9 mouse cellular contexts compared by ENCODE assay signal in the genomic region with DNA sequence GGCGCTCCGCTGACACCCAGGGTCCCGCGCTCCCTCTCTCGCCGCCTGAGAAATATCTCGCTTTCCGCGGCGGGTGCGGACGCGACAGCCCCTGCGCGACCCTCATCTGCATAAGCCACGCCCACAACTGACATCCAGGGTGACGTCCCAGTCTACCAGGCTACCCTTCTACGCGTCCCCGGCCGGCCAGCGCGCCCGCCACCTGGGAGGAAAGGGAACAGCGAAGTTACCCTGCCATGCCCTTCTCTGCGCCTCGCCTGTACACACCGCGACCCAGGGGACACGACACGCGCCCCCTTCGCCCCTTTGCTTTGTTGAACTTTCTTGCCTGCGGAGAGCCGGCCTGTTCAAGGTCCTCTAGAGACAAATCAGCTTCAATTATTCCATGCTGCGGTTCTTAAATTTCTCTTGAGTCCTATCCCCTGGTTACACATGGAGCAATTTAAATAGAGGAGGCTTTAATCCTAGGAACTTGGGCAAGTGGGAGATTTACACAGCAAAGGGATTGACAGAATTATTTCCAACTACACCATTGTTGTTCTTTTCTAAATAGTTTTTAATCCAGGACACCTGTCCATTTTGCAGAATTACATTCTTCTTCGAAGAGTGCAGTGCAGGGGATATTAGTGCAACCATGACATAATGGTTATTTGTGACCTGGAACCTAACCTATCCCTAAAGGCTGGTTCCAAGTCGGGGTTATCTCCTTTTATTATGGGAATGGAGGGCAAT. TPM values are rescaled to one million over a fixed set of nuclear protein-coding genes. Genes with fewer than 3 reads are reported as not detected.
A peak's percentile ranks its signal among the peaks of the same experiment; 100 is the strongest.
DNase-seq lines count a peak whose midpoint lies in the region; ATAC-seq and TF ChIP-seq lines count a peak whose summit lies in the region.
"Not testable (repeated sequence)": the region's sequence is repeated elsewhere in the genome, so short reads cannot be mapped to it uniquely, and the experiment has no call there.
"Had no signal": no experiment of that assay in that cellular context is flagged by ENCODE, and none has a peak within 500 bp of the region (broad histone marks: within the 10 kb centered on the region; RNA-seq: fewer than 3 reads in every experiment).

No protein-coding gene starts in this region.

- not testable (repeated sequence) for TF ChIP-seq CTCF in ES-Bruce4 (IDR thresholded peaks at IDR 0.05; ENCODE audit: low read depth, low read length); kidney, postnatal 0 days (IDR thresholded peaks at IDR 0.05; ENCODE audit: low read depth); liver, postnatal 0 days (IDR thresholded peaks at IDR 0.05; ENCODE audit: low read depth)

- peak overlapping the region; percentile 32; the same call in 1 of the 2 replicates for H3K4me2 ChIP-seq in embryonic facial prominence, embryonic 11.5 days (ENCODE audit: low read depth, low read length)
- peak overlapping the region; percentile 56 for H3K4me2 ChIP-seq in hindbrain, embryonic 12.5 days (replicated peaks)
- H3K4me2 ChIP-seq in kidney, postnatal 0 days (ENCODE audit: low read length), result peak overlapping the region; percentile 46
- peak overlapping the region; percentile 82 for H3K4me2 ChIP-seq in liver, postnatal 0 days (ENCODE audit: low read depth, low read length)
- H3K4me2 ChIP-seq in midbrain, embryonic 15.5 days, result peak overlapping the region; percentile 63

- not testable (repeated sequence) for TF ChIP-seq POLR2A in ES-Bruce4 (IDR thresholded peaks at IDR 0.05; ENCODE audit: insufficient read depth, low read length)

- H3K27me3 ChIP-seq in ES-Bruce4 (ENCODE audit: control insufficient read depth, insufficient read depth, low read length, poor library complexity, severe bottlenecking); embryonic facial prominence, embryonic 11.5 days (ENCODE audit: control insufficient read depth, insufficient read depth, low read length); kidney, postnatal 0 days (ENCODE audit: insufficient read depth, low read length); liver, postnatal 0 days (ENCODE audit: insufficient read depth, low read length); splenic B cell, adult 2 months (ENCODE audit: control insufficient read depth, insufficient read depth, low read length, poor library complexity, severe bottlenecking): not testable (repeated sequence)
- H3K27me3 ChIP-seq in hindbrain, embryonic 12.5 days, result peaks cover 22% of the 10 kb centered on the region
- peaks cover 15% of the 10 kb centered on the region; the same call in 1 of the 2 replicates for H3K27me3 ChIP-seq in midbrain, embryonic 15.5 days (replicated peaks)

- H3K36me3 ChIP-seq in ES-Bruce4 (ENCODE audit: control insufficient read depth, insufficient read depth, low read length, poor library complexity, severe bottlenecking); embryonic facial prominence, embryonic 11.5 days (replicated peaks; ENCODE audit: control insufficient read depth, insufficient read depth, low read depth, low read length); hindbrain, embryonic 12.5 days; kidney, postnatal 0 days (ENCODE audit: insufficient read depth, low read length); liver, postnatal 0 days (replicated peaks; ENCODE audit: insufficient read depth, low read length); midbrain, embryonic 15.5 days (replicated peaks); splenic B cell, adult 2 months (ENCODE audit: control insufficient read depth, insufficient read depth, low read length, poor library complexity, severe bottlenecking): not testable (repeated sequence)

- 16% methylated on average over 5 of the region's 38 CpGs for WGBS in embryonic facial prominence, embryonic 11.5 days
- WGBS in hindbrain, embryonic 12.5 days, result 12% methylated on average over 6 of the region's 38 CpGs
- 13% methylated on average over 5 of the region's 38 CpGs for WGBS in kidney, postnatal 0 days
- 16% methylated on average over 5 of the region's 38 CpGs for WGBS in liver, postnatal 0 days (ENCODE audit: insufficient replicate concordance)
- 7% methylated on average over 6 of the region's 38 CpGs for WGBS in midbrain, embryonic 15.5 days

- not testable (repeated sequence) for H3K4me3 ChIP-seq in ES-Bruce4 (ENCODE audit: low read depth, low read length); embryonic facial prominence, embryonic 11.5 days (ENCODE audit: low read depth, low read length); hindbrain, embryonic 12.5 days
- 0 out of 2 replicates have a peak overlapping the region, but pooled peaks have one; percentile 13 for H3K4me3 ChIP-seq in kidney, postnatal 0 days (replicated peaks; ENCODE audit: low read depth, low read length)
- H3K4me3 ChIP-seq in liver, postnatal 0 days (ENCODE audit: low read depth, low read length), result peak overlapping the region; percentile 54
- peak overlapping the region; percentile 37 for H3K4me3 ChIP-seq in midbrain, embryonic 15.5 days

- H3K27ac ChIP-seq in ES-Bruce4 (ENCODE audit: insufficient read depth, low read length); embryonic facial prominence, embryonic 11.5 days (replicated peaks; ENCODE audit: low read depth, low read length); hindbrain, embryonic 12.5 days; kidney, postnatal 0 days: not testable (repeated sequence)
- peak overlapping the region; percentile 98 for H3K27ac ChIP-seq in liver, postnatal 0 days (ENCODE audit: low read depth)
- peak overlapping the region; percentile 88; the same call in 1 of the 2 replicates for H3K27ac ChIP-seq in midbrain, embryonic 15.5 days

- not testable (repeated sequence) for TF ChIP-seq EP300 in ES-Bruce4 (IDR thresholded peaks at IDR 0.05; ENCODE audit: insufficient read depth, low read depth, low read length); liver, postnatal 0 days (IDR thresholded peaks at IDR 0.05; ENCODE audit: low read depth)

- H3K9me3 ChIP-seq in ES-Bruce4 (replicated peaks; ENCODE audit: control insufficient read depth, insufficient read depth, low read length, poor library complexity, severe bottlenecking); embryonic facial prominence, embryonic 11.5 days (replicated peaks; ENCODE audit: control insufficient read depth, low read length); hindbrain, embryonic 12.5 days (replicated peaks); kidney, postnatal 0 days (replicated peaks; ENCODE audit: low read length); liver, postnatal 0 days (ENCODE audit: low read length); midbrain, embryonic 15.5 days: not testable (repeated sequence)

- peak; percentile 79 for ATAC-seq in embryonic facial prominence, embryonic 11.5 days (replicated peaks; ENCODE audit: insufficient number of reproducible peaks, low FRiP score, low TSS enrichment, low read depth)
- peak; percentile 69 for ATAC-seq in frontal cortex, adult (ENCODE audit: low TSS enrichment)
- peak; percentile 81 for ATAC-seq in hindbrain, embryonic 12.5 days (ENCODE audit: low FRiP score)
- ATAC-seq in kidney, postnatal 0 days (replicated peaks; ENCODE audit: low FRiP score, low read depth), result peak; percentile 87
- peak; percentile 57 for ATAC-seq in liver, postnatal 0 days
- ATAC-seq in midbrain, embryonic 15.5 days (replicated peaks), result peak; percentile 77

- H3K9ac ChIP-seq in ES-Bruce4 (ENCODE audit: low read depth, poor library complexity, severe bottlenecking), result peak overlapping the region; percentile 90; the same call in 1 of the 2 replicates
- H3K9ac ChIP-seq in embryonic facial prominence, embryonic 11.5 days (replicated peaks; ENCODE audit: low read length), result 0 out of 2 replicates have a peak overlapping the region, but pooled peaks have one; percentile 34
- not testable (repeated sequence) for H3K9ac ChIP-seq in hindbrain, embryonic 12.5 days; kidney, postnatal 0 days (ENCODE audit: low read depth, low read length); midbrain, embryonic 15.5 days
- peak overlapping the region; percentile 76; the same call in 1 of the 2 replicates for H3K9ac ChIP-seq in liver, postnatal 0 days (replicated peaks)

- DNase-seq in embryonic facial prominence, embryonic 11.5 days (ENCODE audit: low spot score), result peak; percentile 33
- DNase-seq in kidney, postnatal 0 days (ENCODE audit: low spot score), result peak; percentile 29
- not testable (repeated sequence) for DNase-seq in liver, postnatal 0 days
- DNase-seq in splenic B cell, adult 2 months (ENCODE audit: low read depth, low spot score), result peak; percentile 39

- H3K4me1 ChIP-seq in ES-Bruce4 (ENCODE audit: control insufficient read depth, insufficient read depth, low read length); embryonic facial prominence, embryonic 11.5 days (ENCODE audit: control insufficient read depth, insufficient read depth, low read length); hindbrain, embryonic 12.5 days; kidney, postnatal 0 days (replicated peaks; ENCODE audit: insufficient read depth, low read length); liver, postnatal 0 days (ENCODE audit: insufficient read depth); midbrain, embryonic 15.5 days: not testable (repeated sequence)

RNA-seq across cellular contexts. Expression of a gene that starts 34.9 kb away (rescaled TPM):
- polyA plus RNA-seq in ES-Bruce4 (2011; ENCODE audit: insufficient read depth, insufficient read length, low read depth, missing spikeins), result 4.6 TPM in 2 replicates
- polyA plus RNA-seq in embryonic facial prominence, embryonic 11.5 days (2014; fragmentation: Nextera tagmentation; extraction: Ambion mirVana), result not detected in 2 replicates
- not detected in 2 replicates for polyA plus RNA-seq in hindbrain, embryonic 12.5 days (2016; fragmentation: Nextera tagmentation; extraction: Ambion mirVana)
- 0.40 and 0.51 TPM in 2 replicates for polyA plus RNA-seq in kidney, postnatal 0 days (2015; fragmentation: Nextera tagmentation; extraction: Ambion mirVana)
- not detected in 2 replicates for polyA plus RNA-seq in liver, postnatal 0 days (2015; fragmentation: Nextera tagmentation; extraction: Ambion mirVana)
- not detected in 2 replicates for polyA plus RNA-seq in midbrain, embryonic 15.5 days (2015; fragmentation: Nextera tagmentation; extraction: Ambion mirVana)
- polyA plus RNA-seq: frontal cortex, adult 2 months had no signal

RNA-seq across cellular contexts. Expression of a gene that starts 38.0 kb away (rescaled TPM):
- 0.88 and 1.2 TPM in 2 replicates for polyA plus RNA-seq in ES-Bruce4 (2011; ENCODE audit: insufficient read depth, insufficient read length, low read depth, missing spikeins)
- polyA plus RNA-seq in embryonic facial prominence, embryonic 11.5 days (2014; fragmentation: Nextera tagmentation; extraction: Ambion mirVana), result 1.2 and 1.5 TPM in 2 replicates
- polyA plus RNA-seq in hindbrain, embryonic 12.5 days (2016; fragmentation: Nextera tagmentation; extraction: Ambion mirVana), result 0.70 and 2.5 TPM in 2 replicates
- 0.07 and 0.10 TPM in 2 replicates for polyA plus RNA-seq in kidney, postnatal 0 days (2015; fragmentation: Nextera tagmentation; extraction: Ambion mirVana)
- polyA plus RNA-seq in liver, postnatal 0 days (2015; fragmentation: Nextera tagmentation; extraction: Ambion mirVana), result 19.2 and 21.8 TPM in 2 replicates
- 1.2 and 1.4 TPM in 2 replicates for polyA plus RNA-seq in midbrain, embryonic 15.5 days (2015; fragmentation: Nextera tagmentation; extraction: Ambion mirVana)

Comparison
In these comparisons a context has a peak if more than half of its experiments do, and no peak if none do; other contexts are left out.
1. H3K4me2 ChIP-seq: peak in every context shown above with its lines; median percentile 82 in liver, postnatal 0 days; 63 in midbrain, embryonic 15.5 days; 56 in hindbrain, embryonic 12.5 days; 46 in kidney, postnatal 0 days; 32 in embryonic facial prominence, embryonic 11.5 days.